Mouse (Mus musculus): ENCODE data around the gene Olfr1177-ps. TPM values are rescaled to one million over a fixed set of nuclear protein-coding genes. Genes with fewer than 3 reads are reported as not detected.

Olfr1177-ps gene
- not detected in 2 replicates for polyA plus RNA-seq (2012; rRNA removed)

DNA sequence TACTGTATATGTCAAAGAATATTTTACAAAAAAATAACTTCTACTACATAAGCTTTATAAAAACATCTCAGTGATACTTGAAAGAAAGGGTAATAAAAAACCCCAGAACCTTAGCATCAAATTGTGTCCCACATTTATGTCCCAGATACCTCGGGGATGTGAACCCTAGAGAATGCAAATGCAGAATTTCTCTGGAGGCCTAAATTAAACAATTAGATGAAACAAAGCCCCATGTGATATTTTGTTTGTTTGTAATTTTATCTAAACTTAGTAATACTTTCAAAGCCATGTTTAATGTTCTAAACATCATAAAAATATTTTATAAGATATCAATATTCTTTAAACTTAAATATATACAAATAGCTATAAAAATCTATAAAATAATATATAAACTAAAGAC lies at the start of gene Olfr1177-ps:
Olfr1177-ps (minus strand) TSS at position 101 of the 400 bp plus-strand sequence.
- H3K27me3 ChIP-seq (ENCODE audit: control insufficient read depth, insufficient read depth, low read length), result no peaks in the 10 kb centered on the region
- TF ChIP-seq CTCF (IDR thresholded peaks at IDR 0.05; ENCODE audit: control insufficient read depth, insufficient read depth, insufficient replicate concordance, low read depth, low read length), result no peak
- TF ChIP-seq POLR2A (IDR thresholded peaks at IDR 0.05; ENCODE audit: control insufficient read depth, low read depth, low read length), result no peak
- H3K4me1 ChIP-seq (ENCODE audit: control insufficient read depth, insufficient read depth, low read length), result no peaks in the 10 kb centered on the region
- H3K27ac ChIP-seq (ENCODE audit: control insufficient read depth, insufficient read depth, low read depth, low read length), result no peak within 1 kb of the TSS
- no peaks in the 10 kb centered on the region for H3K36me3 ChIP-seq (ENCODE audit: control insufficient read depth, insufficient read depth, low read length)
- no peak within 1 kb of the TSS for H3K4me3 ChIP-seq (ENCODE audit: control insufficient read depth, low read depth, low read length)

DNA sequence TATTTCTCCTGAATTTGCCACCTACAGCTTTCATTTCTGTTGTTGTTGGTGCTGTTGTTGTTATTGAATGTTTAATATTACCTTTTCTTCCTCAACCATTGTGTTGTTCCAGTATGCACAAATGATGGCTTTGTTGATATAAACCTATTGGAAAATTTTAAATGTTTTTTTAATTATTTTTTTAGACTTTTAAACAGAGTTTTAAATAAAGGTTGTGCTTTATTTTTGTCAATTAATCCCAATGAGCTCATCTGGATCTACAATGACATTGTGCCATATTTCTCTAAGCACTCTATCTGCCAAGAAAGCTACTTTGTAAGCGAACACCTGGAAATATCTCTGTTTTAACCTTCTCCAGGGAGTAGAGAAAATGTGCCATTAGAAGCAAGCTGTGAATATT lies 40.5 kb upstream of the Olfr1177-ps start, which contains the start of gene Olfr1178:
Olfr1178 (plus strand) TSS at position 301 of the 400 bp plus-strand sequence.
- no peak within 1 kb of the TSS for H3K27ac ChIP-seq (ENCODE audit: control insufficient read depth, insufficient read depth, low read depth, low read length)
- H3K4me3 ChIP-seq (ENCODE audit: control insufficient read depth, low read depth, low read length), result no peak within 1 kb of the TSS
- no peaks in the 10 kb centered on the region for H3K4me1 ChIP-seq (ENCODE audit: control insufficient read depth, insufficient read depth, low read length)
- no peaks in the 10 kb centered on the region for H3K36me3 ChIP-seq (ENCODE audit: control insufficient read depth, insufficient read depth, low read length)
- no peak for TF ChIP-seq POLR2A (IDR thresholded peaks at IDR 0.05; ENCODE audit: control insufficient read depth, low read depth, low read length)
- no peak for TF ChIP-seq CTCF (IDR thresholded peaks at IDR 0.05; ENCODE audit: control insufficient read depth, insufficient read depth, insufficient replicate concordance, low read depth, low read length)
- H3K27me3 ChIP-seq (ENCODE audit: control insufficient read depth, insufficient read depth, low read length), result no peaks in the 10 kb centered on the region

DNA sequence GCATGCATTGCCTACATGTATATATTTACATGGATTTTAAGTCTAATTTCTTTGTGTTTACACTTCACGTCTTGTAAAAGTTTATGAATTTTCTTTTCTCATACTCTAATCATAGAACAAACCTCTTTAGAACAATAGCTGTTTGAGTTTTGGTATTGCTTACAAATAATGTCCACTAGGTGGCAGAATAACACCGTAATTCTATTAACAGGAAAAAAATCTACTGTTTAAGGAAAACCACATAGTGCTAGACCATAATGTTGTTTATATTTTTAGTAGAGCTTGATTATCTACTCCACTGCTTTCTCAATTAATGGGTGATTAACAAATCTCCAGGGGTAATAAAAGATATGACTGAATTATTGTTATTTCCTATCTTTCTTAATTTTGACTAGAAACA lies 10.0 kb upstream of the Olfr1177-ps start:
- Histone ChIP-seq H3K27ac (ENCODE audit: control insufficient read depth, insufficient read depth, low read depth, low read length) (no peak overlapping the region), H3K36me3 (ENCODE audit: control insufficient read depth, insufficient read depth, low read length) (no peaks in the 10 kb centered on the region), H3K4me3 (ENCODE audit: control insufficient read depth, low read depth, low read length) (no peak overlapping the region), H3K4me1 (ENCODE audit: control insufficient read depth, insufficient read depth, low read length) (no peaks in the 10 kb centered on the region), H3K27me3 (ENCODE audit: control insufficient read depth, insufficient read depth, low read length) (no peaks in the 10 kb centered on the region)
- TF ChIP-seq POLR2A (IDR thresholded peaks at IDR 0.05; ENCODE audit: control insufficient read depth, low read depth, low read length) (no peak), CTCF (IDR thresholded peaks at IDR 0.05; ENCODE audit: control insufficient read depth, insufficient read depth, insufficient replicate concordance, low read depth, low read length) (no peak)

- H3K4me3 ChIP-seq (ENCODE audit: control insufficient read depth, low read depth, low read length), result no peak within 1 kb of the TSS
- no peak within 1 kb of the TSS for H3K27ac ChIP-seq (ENCODE audit: control insufficient read depth, insufficient read depth, low read depth, low read length)
- TF ChIP-seq POLR2A (IDR thresholded peaks at IDR 0.05; ENCODE audit: control insufficient read depth, low read depth, low read length) (no peak), CTCF (IDR thresholded peaks at IDR 0.05; ENCODE audit: control insufficient read depth, insufficient read depth, insufficient replicate concordance, low read depth, low read length) (no peak)
- H3K4me1 ChIP-seq (ENCODE audit: control insufficient read depth, insufficient read depth, low read length), result no peaks in the 10 kb centered on the region
- no peaks in the 10 kb centered on the region for H3K36me3 ChIP-seq (ENCODE audit: control insufficient read depth, insufficient read depth, low read length)
- H3K27me3 ChIP-seq (ENCODE audit: control insufficient read depth, insufficient read depth, low read length), result no peaks in the 10 kb centered on the region
Observed at GRCm38 (mm10) chr2:88336421-88336820, 9.9 kb downstream of the Olfr1177-ps start, which contains the start of gene Olfr1176. Olfr1176 (plus strand) TSS chr2:88336721.

DNA sequence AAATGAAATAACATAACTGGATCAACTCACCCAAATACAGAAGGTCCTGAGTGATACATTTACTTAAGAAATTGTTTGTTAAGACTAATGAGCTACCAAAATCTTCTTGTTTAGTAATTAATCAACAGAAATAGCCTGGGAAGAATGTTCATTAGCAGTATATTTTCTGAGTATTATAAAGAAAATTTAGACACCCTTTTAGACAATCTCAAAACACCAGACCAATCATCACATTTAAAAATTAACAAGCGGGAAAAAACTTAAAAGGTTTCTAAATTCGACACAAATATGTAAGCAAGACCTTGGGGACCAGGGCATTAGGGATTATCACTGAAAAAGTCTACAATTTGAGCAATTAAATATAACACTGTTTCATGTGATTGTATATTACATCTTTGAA lies 19.2 kb downstream of the Olfr1177-ps start, which contains the start of gene Olfr1175-ps:
Olfr1175-ps (minus strand) TSS at position 101 of the 400 bp plus-strand sequence.
- H3K27me3 ChIP-seq (ENCODE audit: control insufficient read depth, insufficient read depth, low read length), result no peaks in the 10 kb centered on the region
- H3K27ac ChIP-seq (ENCODE audit: control insufficient read depth, insufficient read depth, low read depth, low read length), result no peak within 1 kb of the TSS
- H3K4me3 ChIP-seq (ENCODE audit: control insufficient read depth, low read depth, low read length), result no peak within 1 kb of the TSS
- TF ChIP-seq CTCF (IDR thresholded peaks at IDR 0.05; ENCODE audit: control insufficient read depth, insufficient read depth, insufficient replicate concordance, low read depth, low read length), result no peak
- no peak for TF ChIP-seq POLR2A (IDR thresholded peaks at IDR 0.05; ENCODE audit: control insufficient read depth, low read depth, low read length)
- no peaks in the 10 kb centered on the region for H3K36me3 ChIP-seq (ENCODE audit: control insufficient read depth, insufficient read depth, low read length)
- H3K4me1 ChIP-seq (ENCODE audit: control insufficient read depth, insufficient read depth, low read length), result no peaks in the 10 kb centered on the region

DNA sequence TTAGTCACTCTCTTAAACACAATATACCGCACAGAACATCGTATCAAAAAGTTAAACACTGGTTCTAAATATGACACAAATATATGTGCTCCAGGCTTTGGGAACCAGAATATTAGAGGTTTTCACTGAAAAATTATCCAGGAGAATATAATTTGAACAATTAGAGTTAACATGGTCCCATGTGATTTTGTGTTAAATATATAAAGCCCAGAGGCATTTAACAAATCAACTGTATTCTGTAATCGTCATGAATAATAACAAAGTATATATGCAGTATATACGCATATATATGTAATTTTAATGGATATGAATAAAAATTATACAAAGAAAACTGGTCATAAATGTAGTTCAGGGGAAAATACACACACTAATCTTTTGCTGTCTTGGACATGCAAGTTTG lies 31.3 kb downstream of the Olfr1177-ps start, which contains the start of gene Olfr1174-ps:
Olfr1174-ps (minus strand) TSS at position 101 of the 400 bp plus-strand sequence.
- H3K27me3 ChIP-seq (ENCODE audit: control insufficient read depth, insufficient read depth, low read length), result no peaks in the 10 kb centered on the region

More for the DNA sequence above, 31.3 kb downstream of the Olfr1177-ps start, which contains the start of gene Olfr1174-ps:
- Histone ChIP-seq H3K27ac (ENCODE audit: control insufficient read depth, insufficient read depth, low read depth, low read length) (no peak within 1 kb of the TSS), H3K36me3 (ENCODE audit: control insufficient read depth, insufficient read depth, low read length) (no peaks in the 10 kb centered on the region), H3K4me3 (ENCODE audit: control insufficient read depth, low read depth, low read length) (no peak within 1 kb of the TSS), H3K4me1 (ENCODE audit: control insufficient read depth, insufficient read depth, low read length) (no peaks in the 10 kb centered on the region)
- no peak for TF ChIP-seq POLR2A (IDR thresholded peaks at IDR 0.05; ENCODE audit: control insufficient read depth, low read depth, low read length)
- no peak for TF ChIP-seq CTCF (IDR thresholded peaks at IDR 0.05; ENCODE audit: control insufficient read depth, insufficient read depth, insufficient replicate concordance, low read depth, low read length)

Other genes starting within 250 kb of the Olfr1177-ps start
- gene Olfr1166, start 218.2 kb downstream of the Olfr1177-ps start, polyA plus RNA-seq (2012; rRNA removed), result not detected in 2 replicates
- not detected in 2 replicates for gene Olfr1167, start 191.3 kb downstream of the Olfr1177-ps start, polyA plus RNA-seq (2012; rRNA removed)
- not detected in 2 replicates for gene Olfr1168, start 164.6 kb downstream of the Olfr1177-ps start, polyA plus RNA-seq (2012; rRNA removed)
- not detected in 2 replicates for gene Olfr1170, start 118.2 kb downstream of the Olfr1177-ps start, polyA plus RNA-seq (2012; rRNA removed)
- gene Olfr1173, start 66.6 kb downstream of the Olfr1177-ps start, polyA plus RNA-seq (2012; rRNA removed), result not detected in 2 replicates
- gene Olfr1174-ps, start 31.4 kb downstream of the Olfr1177-ps start, polyA plus RNA-seq (2012; rRNA removed), result not detected in 2 replicates
- not detected in 2 replicates for gene Olfr1175-ps, start 19.3 kb downstream of the Olfr1177-ps start, polyA plus RNA-seq (2012; rRNA removed)
- gene Olfr1176, start 9.8 kb downstream of the Olfr1177-ps start, polyA plus RNA-seq (2012; rRNA removed), result not detected in 2 replicates
- not detected in 2 replicates for gene Olfr1178, start 40.6 kb upstream of the Olfr1177-ps start, polyA plus RNA-seq (2012; rRNA removed)
- gene Olfr1179, start 60.0 kb upstream of the Olfr1177-ps start, polyA plus RNA-seq (2012; rRNA removed), result not detected in 2 replicates
- gene Olfr1180, start 72.7 kb upstream of the Olfr1177-ps start, polyA plus RNA-seq (2012; rRNA removed), result not detected in 2 replicates
- gene Olfr1181, start 79.7 kb upstream of the Olfr1177-ps start, polyA plus RNA-seq (2012; rRNA removed), result not detected in 2 replicates
- not detected in 2 replicates for gene Gm13757, start 102.6 kb upstream of the Olfr1177-ps start, polyA plus RNA-seq (2012; rRNA removed)
- 0.04 TPM in 1 of 2 replicates, not detected in the other for gene Olfr1183, start 108.4 kb upstream of the Olfr1177-ps start, polyA plus RNA-seq (2012; rRNA removed)
- gene Olfr1184, start 137.1 kb upstream of the Olfr1177-ps start, polyA plus RNA-seq (2012; rRNA removed), result not detected in 2 replicates
- gene Olfr1185-ps1, start 146.8 kb upstream of the Olfr1177-ps start, polyA plus RNA-seq (2012; rRNA removed), result not detected in 2 replicates
- not detected in 2 replicates for gene Olfr1186, start 172.1 kb upstream of the Olfr1177-ps start, polyA plus RNA-seq (2012; rRNA removed)
- not detected in 2 replicates for gene Olfr1188, start 210.4 kb upstream of the Olfr1177-ps start, polyA plus RNA-seq (2012; rRNA removed)
- gene Olfr1189, start 240.0 kb upstream of the Olfr1177-ps start, polyA plus RNA-seq (2012; rRNA removed), result not detected in 2 replicates